8 mouse cellular contexts compared by ENCODE assay signal in the genomic region with DNA sequence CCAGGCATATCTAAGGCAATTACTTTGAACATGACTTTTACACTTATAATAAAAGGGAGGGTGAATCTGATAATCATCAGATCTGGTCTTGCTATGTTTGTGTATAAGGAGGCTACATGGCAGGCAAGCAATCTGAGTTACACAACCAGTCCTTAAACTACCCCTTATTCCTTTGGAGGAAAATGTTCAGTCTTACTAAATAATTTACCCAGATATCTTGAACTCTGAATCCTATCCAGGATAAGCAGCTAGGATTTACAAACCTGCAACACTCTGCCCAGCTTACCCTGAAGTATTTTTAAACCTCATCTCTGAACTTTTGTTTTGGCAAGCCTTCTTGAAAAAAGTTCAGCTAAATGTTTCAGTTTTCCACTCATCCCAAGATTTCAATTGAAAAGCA. TPM values are rescaled to one million over a fixed set of nuclear protein-coding genes. Genes with fewer than 3 reads are reported as not detected.
A peak's percentile ranks its signal among the peaks of the same experiment; 100 is the strongest.
DNase-seq lines count a peak whose midpoint lies in the region; ATAC-seq and TF ChIP-seq lines count a peak whose summit lies in the region.

No protein-coding gene starts in this region.

- peaks cover 6% of the 10 kb centered on the region; the same call in 1 of the 2 replicates for H3K36me3 ChIP-seq in kidney, embryonic 14.5 days (ENCODE audit: control insufficient read depth, insufficient read depth, low read length)
- peaks cover 31% of the 10 kb centered on the region for H3K36me3 ChIP-seq in embryonic facial prominence, embryonic 10.5 days (replicated peaks)
- H3K36me3 ChIP-seq in hindbrain, postnatal 0 days (ENCODE audit: insufficient read depth, low read length) = no peaks in the 10 kb centered on the region
- H3K36me3 ChIP-seq in midbrain, embryonic 15.5 days (replicated peaks) = no peaks in the 10 kb centered on the region

- H3K4me3 ChIP-seq in kidney, embryonic 14.5 days (ENCODE audit: low read length) = peak overlapping the region; percentile 91
- H3K4me3 ChIP-seq in embryonic facial prominence, embryonic 10.5 days = peak overlapping the region; percentile 94
- H3K4me3 ChIP-seq in hindbrain, postnatal 0 days (ENCODE audit: low read length) = peak overlapping the region; percentile 91
- H3K4me3 ChIP-seq in midbrain, embryonic 15.5 days = peak overlapping the region; percentile 62

- H3K9ac ChIP-seq in kidney, embryonic 14.5 days (ENCODE audit: low read depth, low read length) = peak overlapping the region; percentile 24; the same call in 1 of the 2 replicates
- no peak overlapping the region; the same call in 1 of the 2 replicates for H3K9ac ChIP-seq in hindbrain, postnatal 0 days (replicated peaks; ENCODE audit: low read length)
- H3K9ac ChIP-seq in midbrain, embryonic 15.5 days = no peak overlapping the region

- no peak for DNase-seq in kidney, postnatal 14 days
- no peak for DNase-seq in embryonic facial prominence, embryonic 10.5 days (ENCODE audit: low spot score)
- no peak for DNase-seq in hindbrain, postnatal 0 days (ENCODE audit: low spot score)
- no peak for DNase-seq in T-cell, adult 2 months (ENCODE audit: low spot score)
- DNase-seq in cerebellum, adult 11-12 months = no peak

- ATAC-seq in kidney, embryonic 14.5 days (ENCODE audit: low FRiP score, low TSS enrichment) = no peak
- no peak for ATAC-seq in hindbrain, postnatal 0 days
- no peak for ATAC-seq in midbrain, embryonic 15.5 days (replicated peaks)
- no peak for ATAC-seq in cerebellum, adult (ENCODE audit: insufficient number of reproducible peaks, low FRiP score, low TSS enrichment)

- no peak for TF ChIP-seq CTCF in hindbrain, postnatal 0 days (IDR thresholded peaks at IDR 0.05; ENCODE audit: low read depth)

- no peaks in the 10 kb centered on the region for H3K27me3 ChIP-seq in kidney, embryonic 14.5 days (ENCODE audit: control insufficient read depth, insufficient read depth, low read length)
- no peaks in the 10 kb centered on the region for H3K27me3 ChIP-seq in embryonic facial prominence, embryonic 10.5 days (replicated peaks; ENCODE audit: low read depth, poor library complexity, severe bottlenecking)
- H3K27me3 ChIP-seq in hindbrain, postnatal 0 days (ENCODE audit: insufficient read depth, low read length) = no peaks in the 10 kb centered on the region
- no peaks in the 10 kb centered on the region for H3K27me3 ChIP-seq in midbrain, embryonic 15.5 days (replicated peaks)

- peaks cover 14% of the 10 kb centered on the region for H3K4me1 ChIP-seq in kidney, embryonic 14.5 days (ENCODE audit: control insufficient read depth, insufficient read depth, low read length)
- H3K4me1 ChIP-seq in embryonic facial prominence, embryonic 10.5 days = peaks cover 23% of the 10 kb centered on the region
- H3K4me1 ChIP-seq in hindbrain, postnatal 0 days (ENCODE audit: insufficient read depth, low read length) = peaks cover 17% of the 10 kb centered on the region
- H3K4me1 ChIP-seq in midbrain, embryonic 15.5 days = peaks cover 39% of the 10 kb centered on the region

- H3K9me3 ChIP-seq in kidney, embryonic 14.5 days (ENCODE audit: control insufficient read depth, low read length) = no peaks in the 10 kb centered on the region
- H3K9me3 ChIP-seq in embryonic facial prominence, embryonic 10.5 days = no peaks in the 10 kb centered on the region
- H3K9me3 ChIP-seq in hindbrain, postnatal 0 days (ENCODE audit: low read length) = no peaks in the 10 kb centered on the region
- no peaks in the 10 kb centered on the region for H3K9me3 ChIP-seq in midbrain, embryonic 15.5 days

- peak overlapping the region; percentile 77 for H3K4me2 ChIP-seq in kidney, embryonic 14.5 days (replicated peaks; ENCODE audit: low read depth, low read length)
- H3K4me2 ChIP-seq in hindbrain, postnatal 0 days (ENCODE audit: low read depth, low read length) = peak overlapping the region; percentile 59
- H3K4me2 ChIP-seq in midbrain, embryonic 15.5 days = peak overlapping the region; percentile 84

- H3K27ac ChIP-seq in kidney, embryonic 14.5 days (ENCODE audit: low read depth, low read length) = no peak overlapping the region
- no peak overlapping the region for H3K27ac ChIP-seq in embryonic facial prominence, embryonic 10.5 days (replicated peaks)
- no peak overlapping the region for H3K27ac ChIP-seq in hindbrain, postnatal 0 days
- H3K27ac ChIP-seq in midbrain, embryonic 15.5 days = no peak overlapping the region

RNA-seq across cellular contexts. Expression of a gene that starts 2.7 kb away (rescaled TPM):
- polyA plus RNA-seq in kidney, embryonic 14.5 days (2014; fragmentation: Nextera tagmentation; extraction: Ambion mirVana) = 410 and 424 TPM in 2 replicates
- polyA plus RNA-seq in embryonic facial prominence, embryonic 10.5 days (2016; fragmentation: Nextera tagmentation; extraction: Ambion mirVana) = 494 and 506 TPM in 2 replicates
- 111 and 117 TPM in 2 replicates for total RNA-seq in hindbrain, postnatal 0 days (2014; rRNA removed)
- 202 and 205 TPM in 2 replicates for polyA plus RNA-seq in hindbrain, postnatal 0 days (2015; fragmentation: Nextera tagmentation; extraction: Ambion mirVana)
- 258 and 265 TPM in 2 replicates for polyA plus RNA-seq in midbrain, embryonic 15.5 days (2015; fragmentation: Nextera tagmentation; extraction: Ambion mirVana)
